Mouse (Mus musculus): ENCODE results near the gene Alk. TPM values are rescaled to one million over a fixed set of nuclear protein-coding genes. Genes with fewer than 3 reads are reported as not detected.

Gene Alk
- total and polyA plus RNA-seq, 3 experiments = 0.02 TPM; not detected in 2

DNA sequence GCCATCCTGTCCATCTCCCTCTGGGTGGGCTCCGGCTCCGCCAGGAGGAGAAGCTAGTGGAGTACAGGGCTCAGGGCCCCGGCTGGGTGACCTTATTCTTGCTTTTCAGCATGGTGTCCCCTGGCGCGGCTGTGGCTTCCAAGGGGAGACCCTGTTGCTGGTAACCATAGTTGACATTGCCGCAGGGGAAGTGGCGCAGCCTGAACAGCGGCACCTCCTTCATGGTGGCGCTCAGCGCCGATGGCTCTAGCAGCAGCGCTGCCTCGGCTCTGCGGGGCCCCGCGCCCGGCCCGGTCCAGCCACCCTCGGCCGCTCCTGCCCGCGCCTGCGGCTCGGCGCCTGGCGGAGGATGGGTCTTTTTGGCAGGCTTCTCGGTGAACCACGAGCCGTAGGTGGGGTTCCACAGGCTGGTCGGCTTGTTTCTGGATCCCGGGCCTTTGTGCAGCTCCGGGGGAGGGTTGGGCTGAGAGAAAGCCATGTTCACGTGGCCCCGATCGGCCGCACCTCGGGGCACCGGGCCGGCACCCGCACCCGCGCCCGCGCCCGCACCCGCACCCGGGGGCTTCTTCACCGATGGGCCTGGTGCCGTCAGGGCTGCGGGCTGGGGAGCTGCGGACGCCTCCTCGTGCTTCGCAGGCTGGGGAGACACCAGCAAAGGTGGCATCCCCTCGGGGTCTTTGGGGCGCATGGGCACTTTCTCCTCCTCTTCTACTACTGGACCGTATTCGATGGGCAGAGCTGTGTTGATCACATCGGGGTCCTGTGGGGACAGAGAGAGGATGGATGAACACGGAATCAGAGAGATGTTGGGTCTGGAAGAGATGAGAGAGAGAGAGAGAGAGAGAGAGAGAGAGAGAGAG is 734.8 kb downstream of the Alk start:
- H3K4me3 ChIP-seq = peak overlapping the region; percentile 45
- H3K4me1 ChIP-seq (ENCODE audit: control insufficient read depth, insufficient read depth, low read length) = no peaks in the 10 kb centered on the region
- H3K9ac ChIP-seq (ENCODE audit: low read depth, low read length) = peak overlapping the region; percentile 62
- intact Hi-C loops (cut with DNase I) = loop anchor here (5.0 kb wide), 1 partner anchor 913 kb away; no protein-coding TSS in a partner anchor
- no peaks in the 10 kb centered on the region for H3K79me2 ChIP-seq (replicated peaks; ENCODE audit: control insufficient read depth, insufficient read depth, low read length)
- peak; percentile 33 to 43 for DNase-seq
- WGBS = 8% methylated on average over 60 of the region's 60 CpGs
- no peak overlapping the region for H3K27ac ChIP-seq
- peaks cover 2% of the 10 kb centered on the region; the same call in 1 of the 2 replicates for H3K27me3 ChIP-seq (ENCODE audit: control insufficient read depth, insufficient read depth, low read length)
- H3K36me3 ChIP-seq (ENCODE audit: control insufficient read depth, insufficient read depth, low read length) = no peaks in the 10 kb centered on the region
- TF ChIP-seq POLR2A (IDR thresholded peaks at IDR 0.05; ENCODE audit: insufficient read depth, low read depth, low read length) = no peak
- TF ChIP-seq CTCF (IDR thresholded peaks at IDR 0.05) = no peak

DNA sequence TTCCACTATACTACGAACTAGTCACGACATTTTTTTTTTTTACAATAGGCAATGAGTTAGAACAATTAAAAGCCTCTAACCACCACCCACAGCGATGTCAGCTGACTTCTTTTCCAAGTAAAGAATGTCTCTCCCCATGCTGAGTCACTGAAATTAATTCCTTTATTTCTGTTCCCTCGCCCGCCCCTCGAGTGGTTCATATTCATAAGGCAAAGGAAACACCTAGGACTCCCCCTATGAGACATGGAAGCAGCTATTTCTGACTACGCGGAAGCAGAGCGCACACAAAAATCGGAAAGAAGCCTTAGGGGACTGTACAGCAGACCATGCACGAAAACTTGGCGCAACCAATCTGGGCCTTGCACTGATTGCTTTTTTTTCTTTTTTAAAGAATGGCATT is 735.6 kb downstream of the Alk start:
- H3K4me3 ChIP-seq = no peak overlapping the region
- no peak for DNase-seq
- 92% methylated on average over 12 of the region's 12 CpGs for WGBS
- peaks cover 2% of the 10 kb centered on the region; the same call in 1 of the 2 replicates for H3K27me3 ChIP-seq (ENCODE audit: control insufficient read depth, insufficient read depth, low read length)
- no peak overlapping the region for H3K9ac ChIP-seq (ENCODE audit: low read depth, low read length)
- H3K36me3 ChIP-seq (ENCODE audit: control insufficient read depth, insufficient read depth, low read length) = no peaks in the 10 kb centered on the region
- H3K27ac ChIP-seq = no peak overlapping the region
- TF ChIP-seq CTCF (IDR thresholded peaks at IDR 0.05) (no peak), EP300 (IDR thresholded peaks at IDR 0.05; ENCODE audit: insufficient read depth, low read depth, low read length) (no peak)
- no peaks in the 10 kb centered on the region for H3K79me2 ChIP-seq (replicated peaks; ENCODE audit: control insufficient read depth, insufficient read depth, low read length)
- no peaks in the 10 kb centered on the region for H3K4me1 ChIP-seq (ENCODE audit: control insufficient read depth, insufficient read depth, low read length)
- intact Hi-C loops (cut with DNase I) = no loop called here

DNA sequence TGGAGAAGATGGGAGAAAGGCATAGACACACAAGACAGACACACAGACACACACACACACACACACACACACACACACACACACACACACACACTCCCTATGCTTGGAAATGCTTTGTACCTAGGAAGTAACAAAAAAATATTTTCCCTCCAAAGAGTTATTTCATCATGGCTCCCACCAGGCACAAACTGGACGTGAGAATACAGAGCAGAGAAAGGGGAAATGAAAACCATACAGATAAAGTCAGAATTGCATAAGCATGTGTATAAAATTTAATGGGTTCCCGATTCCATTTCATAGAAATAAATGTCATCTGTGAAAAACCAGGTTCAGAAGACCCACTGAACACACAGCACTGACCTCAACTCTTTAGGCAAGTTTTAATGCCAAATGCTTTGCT is 736.5 kb downstream of the Alk start:
- Histone ChIP-seq H3K4me3 (no peak overlapping the region), H3K79me2 (replicated peaks; ENCODE audit: control insufficient read depth, insufficient read depth, low read length) (no peaks in the 10 kb centered on the region), H3K4me1 (ENCODE audit: control insufficient read depth, insufficient read depth, low read length) (no peaks in the 10 kb centered on the region), H3K36me3 (ENCODE audit: control insufficient read depth, insufficient read depth, low read length) (no peaks in the 10 kb centered on the region), H3K27ac (no peak overlapping the region), H3K9ac (ENCODE audit: low read depth, low read length) (no peak overlapping the region), H3K27me3 (ENCODE audit: control insufficient read depth, insufficient read depth, low read length) (peaks cover 2% of the 10 kb centered on the region; the same call in 1 of the 2 replicates)
- WGBS = 66% methylated on average over 2 of the region's 2 CpGs
- TF ChIP-seq POLR2A (IDR thresholded peaks at IDR 0.05; ENCODE audit: insufficient read depth, low read depth, low read length) = no peak
- TF ChIP-seq CTCF (IDR thresholded peaks at IDR 0.05) = no peak
- no peak for TF ChIP-seq EP300 (IDR thresholded peaks at IDR 0.05; ENCODE audit: insufficient read depth, low read depth, low read length)
- DNase-seq = no peak
- intact Hi-C loops (cut with DNase I) = no loop called here

DNA sequence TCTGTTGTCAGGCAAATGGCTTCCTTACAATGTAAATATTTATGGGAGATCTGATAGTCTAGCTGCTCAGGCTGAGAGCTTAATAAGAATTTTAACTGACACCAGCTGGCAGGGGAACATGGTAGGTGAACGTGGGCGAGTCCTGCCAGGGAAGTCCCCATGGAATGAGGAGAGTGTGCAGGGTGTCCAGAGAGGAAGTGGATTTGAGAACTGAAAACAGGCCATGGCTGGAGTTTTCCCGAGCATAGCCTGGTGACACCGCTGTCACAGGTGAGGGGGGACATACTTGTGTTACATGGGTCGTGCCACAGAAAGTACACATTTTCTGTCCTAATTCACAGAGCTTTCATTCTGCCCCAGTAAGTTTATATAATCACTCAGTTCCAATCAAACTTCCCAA is 739.0 kb downstream of the Alk start:
- Histone ChIP-seq H3K36me3 (ENCODE audit: control insufficient read depth, insufficient read depth, low read length) (no peaks in the 10 kb centered on the region), H3K4me1 (ENCODE audit: control insufficient read depth, insufficient read depth, low read length) (no peaks in the 10 kb centered on the region), H3K27me3 (ENCODE audit: control insufficient read depth, insufficient read depth, low read length) (peaks cover 2% of the 10 kb centered on the region; the same call in 1 of the 2 replicates), H3K27ac (no peak overlapping the region), H3K79me2 (replicated peaks; ENCODE audit: control insufficient read depth, insufficient read depth, low read length) (no peaks in the 10 kb centered on the region), H3K4me3 (no peak overlapping the region), H3K9ac (ENCODE audit: low read depth, low read length) (no peak overlapping the region)
- TF ChIP-seq POLR2A (IDR thresholded peaks at IDR 0.05; ENCODE audit: insufficient read depth, low read depth, low read length) = no peak
- no peak for DNase-seq
- intact Hi-C loops (cut with DNase I) = no loop called here
- WGBS = 75% methylated on average over 5 of the region's 5 CpGs

DNA sequence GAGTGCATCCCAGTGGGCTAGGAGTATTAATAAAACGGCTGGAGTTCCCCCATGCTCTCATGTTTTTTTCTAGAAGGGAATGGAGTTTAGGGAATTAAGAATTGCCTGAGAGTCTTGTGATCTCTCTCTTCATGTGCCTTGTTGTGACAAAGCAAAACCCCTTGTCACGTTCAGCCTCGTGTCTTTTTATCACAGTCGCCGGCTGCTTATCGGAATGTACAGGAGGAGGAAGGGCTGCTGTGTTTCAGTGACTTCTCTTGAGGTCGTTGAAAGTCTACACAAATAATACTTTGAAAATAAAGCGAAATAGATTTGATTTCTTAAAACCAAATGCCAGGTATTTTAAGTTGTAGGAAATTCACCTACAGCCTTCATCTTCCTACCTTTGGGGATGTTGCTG is 740.4 kb downstream of the Alk start:
- H3K9ac ChIP-seq (ENCODE audit: low read depth, low read length) = no peak overlapping the region
- 35% methylated on average over 8 of the region's 8 CpGs for WGBS
- H3K79me2 ChIP-seq (replicated peaks; ENCODE audit: control insufficient read depth, insufficient read depth, low read length) = no peaks in the 10 kb centered on the region
- no peak overlapping the region for H3K27ac ChIP-seq
- no peak overlapping the region for H3K4me3 ChIP-seq
- intact Hi-C loops (cut with DNase I) = no loop called here
- no peaks in the 10 kb centered on the region for H3K4me1 ChIP-seq (ENCODE audit: control insufficient read depth, insufficient read depth, low read length)
- H3K36me3 ChIP-seq (ENCODE audit: control insufficient read depth, insufficient read depth, low read length) = no peaks in the 10 kb centered on the region
- no peak for DNase-seq
- TF ChIP-seq POLR2A (IDR thresholded peaks at IDR 0.05; ENCODE audit: insufficient read depth, low read depth, low read length) = no peak
- no peak for TF ChIP-seq EP300 (IDR thresholded peaks at IDR 0.05; ENCODE audit: insufficient read depth, low read depth, low read length)
- TF ChIP-seq CTCF (IDR thresholded peaks at IDR 0.05) = no peak
- no peaks in the 10 kb centered on the region for H3K27me3 ChIP-seq (ENCODE audit: control insufficient read depth, insufficient read depth, low read length)

DNA sequence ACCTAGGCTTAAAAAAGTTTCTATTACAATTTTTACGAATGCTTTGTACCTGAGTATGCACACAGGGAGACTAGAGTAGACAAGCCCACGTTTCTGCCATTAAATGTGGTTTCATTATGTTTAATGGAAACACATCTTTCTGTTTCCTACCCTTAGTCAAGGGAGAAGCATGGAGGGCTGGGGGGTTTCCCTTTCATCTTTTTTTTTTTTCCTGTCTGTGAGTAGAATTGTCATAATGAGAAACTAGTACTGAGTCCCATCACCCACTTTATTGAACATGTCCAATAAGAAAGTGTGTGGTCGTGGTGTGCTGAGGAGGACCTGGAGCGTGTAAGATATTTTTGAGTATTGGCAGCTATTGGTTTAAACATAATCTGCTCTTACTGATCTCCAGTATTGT is 741.5 kb downstream of the Alk start:
- intact Hi-C loops (cut with DNase I) = no loop called here
- no peak overlapping the region for H3K27ac ChIP-seq
- TF ChIP-seq EP300 (IDR thresholded peaks at IDR 0.05; ENCODE audit: insufficient read depth, low read depth, low read length) = no peak
- TF ChIP-seq POLR2A (IDR thresholded peaks at IDR 0.05; ENCODE audit: insufficient read depth, low read depth, low read length) = no peak
- TF ChIP-seq CTCF (IDR thresholded peaks at IDR 0.05) = no peak

More for the DNA sequence above, 741.5 kb downstream of the Alk start:
- no peak for DNase-seq
- Histone ChIP-seq H3K36me3 (ENCODE audit: control insufficient read depth, insufficient read depth, low read length) (no peaks in the 10 kb centered on the region), H3K79me2 (replicated peaks; ENCODE audit: control insufficient read depth, insufficient read depth, low read length) (no peaks in the 10 kb centered on the region), H3K27me3 (ENCODE audit: control insufficient read depth, insufficient read depth, low read length) (no peaks in the 10 kb centered on the region), H3K9ac (ENCODE audit: low read depth, low read length) (no peak overlapping the region), H3K4me3 (no peak overlapping the region), H3K4me1 (ENCODE audit: control insufficient read depth, insufficient read depth, low read length) (no peaks in the 10 kb centered on the region)
- 86% methylated on average over 4 of the region's 4 CpGs for WGBS
